Mouse (Mus musculus): ENCODE measurements around the gene Fam3a.

DNA sequence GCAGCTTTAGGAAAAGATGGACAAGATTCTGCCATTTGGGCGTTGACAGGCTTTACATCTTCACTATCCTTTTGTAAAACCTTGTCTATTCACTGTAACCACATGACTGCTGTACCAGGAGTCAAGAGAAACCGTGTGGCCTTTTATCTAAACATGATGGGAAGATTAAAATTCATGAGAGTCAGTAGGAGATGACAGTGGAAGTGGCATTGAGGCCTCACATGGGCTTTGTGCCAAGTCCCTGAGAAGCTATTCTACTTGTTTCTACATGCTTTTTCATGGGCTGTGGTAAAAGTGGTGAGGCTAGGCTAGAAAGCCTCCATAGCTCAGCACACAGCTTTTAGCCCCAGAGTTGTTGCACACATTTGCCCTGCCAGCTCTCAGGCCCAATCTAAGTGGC, 15.3 kb upstream of the Fam3a start:
- TF ChIP-seq CTCF (IDR thresholded peaks at IDR 0.05; ENCODE audit: low read depth) (no peak), EP300 (IDR thresholded peaks at IDR 0.05; ENCODE audit: low read depth) (no peak)

All from liver, embryonic 14.5 days (tissue).